Mouse (Mus musculus): ENCODE results near the gene Asphd2.

The Asphd2 gene

DNA sequence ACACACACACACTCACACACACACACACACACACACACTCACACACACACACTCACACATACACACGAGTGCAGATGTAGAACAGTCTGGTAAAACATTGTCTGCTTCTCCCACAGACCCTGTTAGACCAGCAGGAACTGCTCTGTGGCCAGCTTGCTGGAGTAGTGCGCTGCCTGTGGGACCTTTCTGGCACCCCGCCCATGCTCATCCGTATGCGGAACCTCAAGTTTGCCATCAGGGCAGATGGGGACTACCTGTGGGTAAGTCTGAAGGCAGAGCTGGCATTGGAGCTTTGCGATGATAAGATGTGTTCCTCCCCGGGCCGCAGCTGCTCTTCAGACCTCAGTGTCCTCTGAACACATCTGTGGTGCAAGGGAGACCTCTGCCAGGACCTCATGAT is 45.5 kb downstream of the Asphd2 start:
- CTCF ChIA-PET = no interaction called here

- CTCF ChIA-PET = no interaction called here
Measured at GRCm38 (mm10) chr5:112346211-112346965, 48.3 kb downstream of the Asphd2 start.

DNA sequence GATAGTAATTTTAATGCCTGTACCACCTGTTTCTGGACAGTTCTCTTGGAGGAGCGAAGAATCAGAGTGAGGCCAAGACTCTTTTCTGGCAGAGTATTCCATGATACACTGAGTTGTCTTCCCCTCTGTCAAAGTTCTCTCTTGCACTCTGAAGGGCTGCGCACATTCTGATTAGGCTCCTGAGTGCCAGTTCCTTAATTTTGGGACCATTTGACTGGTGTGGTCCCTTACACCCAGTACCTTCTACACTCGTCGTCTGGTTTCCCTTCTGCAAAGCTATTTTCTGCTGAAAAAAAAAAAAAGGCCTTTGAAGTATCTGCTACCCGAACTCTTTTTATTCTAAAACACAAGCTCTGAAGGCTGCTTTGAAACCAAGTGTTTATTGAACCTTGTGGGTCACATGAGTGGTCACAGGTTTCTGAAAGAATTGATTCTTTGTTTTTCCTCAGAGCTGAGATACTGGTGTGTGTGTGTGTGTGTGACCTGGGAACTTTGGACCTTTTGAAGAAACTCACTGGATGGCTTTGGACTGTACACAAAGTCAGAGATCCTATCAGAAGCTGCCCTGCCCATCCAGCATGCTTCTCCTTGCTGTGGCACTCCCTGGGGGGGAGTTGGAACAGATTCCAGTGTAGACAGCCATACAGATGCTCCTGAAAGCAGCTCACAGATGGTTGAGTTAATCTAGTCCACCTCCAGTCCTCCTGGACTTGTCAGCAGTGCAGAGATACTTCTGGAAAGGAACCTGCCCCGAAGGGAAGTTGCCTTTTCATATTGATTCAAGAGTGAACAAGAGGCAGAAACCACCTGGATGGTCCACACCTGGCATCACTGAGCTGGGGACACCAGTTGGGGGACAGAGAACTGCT is 50.3 kb downstream of the Asphd2 start:
- CTCF ChIA-PET = interaction anchor here (1.0 kb wide), 1 partner anchor 103 kb away, joined by 3 read pairs; no protein-coding TSS in a partner anchor

- CTCF ChIA-PET = no interaction called here
Measured at GRCm38 (mm10) chr5:112343205-112343595, 51.5 kb downstream of the Asphd2 start.

- CTCF ChIA-PET = interaction anchor here (1.3 kb wide), 1 partner anchor 102 kb away, joined by 4 read pairs; no protein-coding TSS in a partner anchor
Measured at GRCm38 (mm10) chr5:112342463-112343204, 52.0 kb downstream of the Asphd2 start, which contains the start of the genes Srrd and Hps4. Gene Srrd (minus strand): TSS chr5:112343040. Gene Hps4 (plus strand): TSS chr5:112343083.

DNA sequence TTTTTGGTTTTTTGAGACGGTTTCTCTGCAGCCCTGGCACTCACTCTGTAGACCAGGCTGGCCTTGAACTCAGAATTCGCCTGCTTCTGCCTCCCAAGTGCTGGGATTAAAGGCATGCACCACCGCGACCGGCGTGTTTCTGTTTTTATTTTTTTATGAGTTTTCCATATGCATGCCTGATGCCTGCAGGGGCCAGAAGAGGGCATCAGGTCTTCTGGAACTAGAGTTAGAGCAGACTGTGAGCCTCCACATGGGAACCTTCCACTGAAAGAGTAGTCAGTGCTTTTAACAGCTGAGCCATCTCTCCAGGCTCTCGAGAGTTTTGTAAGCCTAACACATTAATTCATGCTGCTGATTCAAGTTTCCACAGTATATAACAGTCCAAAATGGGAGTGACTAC is 55.5 kb downstream of the Asphd2 start:
- CTCF ChIA-PET = no interaction called here

DNA sequence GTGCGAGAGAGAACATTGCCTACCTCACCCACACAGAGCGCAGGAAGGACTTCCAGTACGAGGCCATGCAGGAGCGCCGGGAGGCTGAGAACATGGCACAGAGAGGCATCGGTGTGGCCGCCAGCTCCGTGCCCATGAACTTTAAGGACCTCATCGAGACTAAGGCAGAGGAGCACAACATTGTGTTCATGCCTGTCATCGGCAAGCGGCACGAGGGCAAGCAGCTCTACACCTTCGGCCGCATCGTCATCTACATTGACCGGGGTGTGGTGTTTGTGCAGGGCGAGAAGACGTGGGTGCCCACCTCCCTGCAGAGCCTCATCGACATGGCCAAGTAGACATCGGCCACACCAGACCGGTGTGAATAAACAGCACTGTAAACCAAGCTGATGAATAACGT is 57.7 kb downstream of the Asphd2 start:
- CTCF ChIA-PET = interaction anchor here (0.6 kb wide), 1 partner anchor 100 kb away, joined by 13 read pairs; no protein-coding TSS in a partner anchor

DNA sequence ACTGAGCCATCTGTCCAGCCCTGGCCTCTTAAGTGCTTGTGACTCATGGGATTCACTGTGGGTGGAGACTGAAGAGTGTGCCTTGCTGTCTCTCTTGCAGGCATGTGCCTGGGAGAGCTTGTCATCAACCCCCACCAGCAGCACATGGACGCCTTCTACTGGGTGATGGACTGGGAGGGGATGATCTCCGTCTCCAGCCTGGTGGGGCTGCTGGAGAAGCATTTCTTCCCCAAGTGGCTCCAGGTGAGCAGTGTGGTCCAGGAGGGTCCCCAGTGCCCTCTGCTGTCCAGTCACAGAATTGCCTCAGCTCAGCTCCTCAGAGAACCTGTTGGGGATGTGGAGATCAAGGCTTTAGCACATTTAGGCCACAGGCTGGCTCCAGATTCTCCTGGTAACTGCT is 59.2 kb downstream of the Asphd2 start:
- CTCF ChIA-PET = interaction anchor here (2.2 kb wide), 1 partner anchor 95 kb away, joined by 7 read pairs; no protein-coding TSS in a partner anchor
